Mouse (Mus musculus): ENCODE data around the gene Cd3g.
"Not testable (repeated sequence)": the region's sequence is repeated elsewhere in the genome, so short reads cannot be mapped to it uniquely, and the experiment has no call there.

Cd3g gene

GRCm38 (mm10) chr9:44985721-44986161 lies 5.5 kb upstream of the Cd3g start:
- no peak for DNase-seq

GRCm38 (mm10) chr9:44983001-44983400 lies 2.8 kb upstream of the Cd3g start:
- DNase-seq = no peak

GRCm38 (mm10) chr9:44982531-44982930 lies 2.3 kb upstream of the Cd3g start:
- DNase-seq = no peak

GRCm38 (mm10) chr9:44982081-44982480 lies 1.9 kb upstream of the Cd3g start:
- no peak for DNase-seq

GRCm38 (mm10) chr9:44981676-44982075 lies 1.4 kb upstream of the Cd3g start, which contains the start of gene Cd3d:
Gene Cd3d, plus strand, starts transcription at chr9:44981786.
- no peak for DNase-seq

GRCm38 (mm10) chr9:44981104-44981503 lies 873 bp upstream of the Cd3g start:
- DNase-seq = no peak

GRCm38 (mm10) chr9:44979806-44980205 lies 425 bp downstream of the Cd3g start:
- no peak for DNase-seq

GRCm38 (mm10) chr9:44977813-44978212 lies 2.4 kb downstream of the Cd3g start:
- no peak for DNase-seq

GRCm38 (mm10) chr9:44969450-44969849 lies 10.8 kb downstream of the Cd3g start:
- no peak for DNase-seq

GRCm38 (mm10) chr9:44967763-44968162 lies 12.5 kb downstream of the Cd3g start:
- DNase-seq = not testable (repeated sequence)

GRCm38 (mm10) chr9:44966815-44967242 lies 13.4 kb downstream of the Cd3g start:
- DNase-seq = peak; percentile 74

- DNase-seq = no peak
These were observed 14.3 kb downstream of the Cd3g start for GRCm38 (mm10) chr9:44965833-44966466.

- DNase-seq = peak; percentile 98
These were observed 15.0 kb downstream of the Cd3g start, which contains the start of gene Ube4a for GRCm38 (mm10) chr9:44965126-44965832. Gene Ube4a, minus strand, starts transcription at chr9:44965600.

- DNase-seq = no peak
These were observed 25.8 kb downstream of the Cd3g start for GRCm38 (mm10) chr9:44954432-44954831.

- no peak for DNase-seq
These were observed 32.4 kb downstream of the Cd3g start for GRCm38 (mm10) chr9:44947836-44948235.

- DNase-seq = no peak
These were observed 34.0 kb downstream of the Cd3g start for GRCm38 (mm10) chr9:44946185-44946695.

GRCm38 (mm10) chr9:44942421-44942820 lies 37.8 kb downstream of the Cd3g start:
- no peak for DNase-seq

- no peak for DNase-seq
These were observed 38.5 kb downstream of the Cd3g start for GRCm38 (mm10) chr9:44941756-44942155.

- no peak for DNase-seq
These were observed 58.7 kb downstream of the Cd3g start for GRCm38 (mm10) chr9:44921543-44921942.

- peak; percentile 40 for DNase-seq
These were observed 59.1 kb downstream of the Cd3g start for GRCm38 (mm10) chr9:44921123-44921468.

- peak; percentile 87 for DNase-seq
These were observed 59.7 kb downstream of the Cd3g start, which contains the start of gene Atp5l for GRCm38 (mm10) chr9:44920374-44921122. Gene Atp5l, minus strand, starts transcription at chr9:44920742.

GRCm38 (mm10) chr9:44919606-44920005 lies 60.6 kb downstream of the Cd3g start:
- DNase-seq = no peak
